Mouse (Mus musculus) liver, postnatal 0 days (tissue): ENCODE data around the gene Apba1. TPM values are rescaled to one million over a fixed set of nuclear protein-coding genes. Genes with fewer than 3 reads are reported as not detected.

Experiments
- ATAC-seq: fragments of 200-750 bp; cut with Nextera tagmentation; 2 replicates; pipeline ENCODE4 v1.8.0; 2017; ENCODE audit warnings: mild to moderate bottlenecking, moderate library complexity
- DNase-seq: peaks from one replicate; pipeline ENCODE4 v3.0.0-alpha.2; 2016
- H3K27ac ChIP-seq: fragments of 300-500 bp; sonication (generic); 2 replicates; pipeline ENCODE4 v1.5.1; 2014; ENCODE audit warnings: antibody characterized with exemption, moderate library complexity, mild to moderate bottlenecking, low read depth
- H3K27me3 ChIP-seq: fragments of 300-500 bp; sonication (generic); 2 replicates; pipeline ENCODE4 v1.6.1; 2014; ENCODE audit warnings: low read length, control low read depth, mixed read lengths; ENCODE audit not compliant: insufficient read depth
- H3K36me3 ChIP-seq: fragments of 300-500 bp; sonication (generic); replicated peaks from 2 replicates; pipeline ENCODE4 v1.6.1; 2014; ENCODE audit warnings: mild to moderate bottlenecking, control low read depth, low read length, moderate library complexity, mixed read lengths; ENCODE audit not compliant: insufficient read depth
- H3K4me1 ChIP-seq: fragments of 300-500 bp; sonication (generic); 2 replicates; pipeline ENCODE4 v1.6.1; 2014; ENCODE audit warnings: antibody characterized with exemption, mild to moderate bottlenecking, control low read depth; ENCODE audit not compliant: insufficient read depth
- H3K4me2 ChIP-seq: fragments of 300-500 bp; sonication (generic); 2 replicates; pipeline ENCODE4 v1.6.1; 2014; ENCODE audit warnings: low read depth, mild to moderate bottlenecking, low read length, moderate library complexity, mixed read lengths
- H3K4me3 ChIP-seq: fragments of 300-500 bp; sonication (generic); 2 replicates; pipeline ENCODE4 v1.5.1; 2014; ENCODE audit warnings: low read depth, low read length
- H3K9ac ChIP-seq: fragments of 300-500 bp; sonication (generic); replicated peaks from 2 replicates; pipeline ENCODE4 v1.6.1; 2014; ENCODE audit warnings: mild to moderate bottlenecking, moderate library complexity
- H3K9me3 ChIP-seq: fragments of 300-500 bp; sonication (generic); 2 replicates; pipeline ENCODE4 v1.6.1; 2016; ENCODE audit warnings: mild to moderate bottlenecking, control low read depth, low read length, mixed read lengths
- CTCF ChIP-seq: sonication (generic); IDR thresholded peaks from 2 replicates; pipeline ENCODE4 v1.5.1; 2016; ENCODE audit warnings: antibody characterized with exemption, low read depth
- EP300 ChIP-seq: IDR thresholded peaks from 2 replicates; pipeline ENCODE4 v1.6.1; 2016; ENCODE audit warnings: antibody characterized with exemption, low read depth, mild to moderate bottlenecking
- WGBS: fragments of 180-500 bp; shearing (Covaris S2); extraction: QIAGEN DNeasy Blood & Tissue Kit; methylation state at CpG from one replicate; pipeline ENCODE4 v1.1.7; 2014; ENCODE audit not compliant: insufficient replicate concordance; 5-methylcytosine and 5-hydroxymethylcytosine counted together
- polyA plus RNA-seq: library from polyadenylated mRNA; unstranded; fragments of >200 nt; fragmentation: Nextera tagmentation; extraction: Ambion mirVana; gene quantifications from 2 replicates; pipeline ENCODE4 v1.2.1, GENCODE M21; 2015

The Apba1 gene
- polyA plus RNA-seq, 1 experiment from 2014 or later = 0.07 TPM

DNA sequence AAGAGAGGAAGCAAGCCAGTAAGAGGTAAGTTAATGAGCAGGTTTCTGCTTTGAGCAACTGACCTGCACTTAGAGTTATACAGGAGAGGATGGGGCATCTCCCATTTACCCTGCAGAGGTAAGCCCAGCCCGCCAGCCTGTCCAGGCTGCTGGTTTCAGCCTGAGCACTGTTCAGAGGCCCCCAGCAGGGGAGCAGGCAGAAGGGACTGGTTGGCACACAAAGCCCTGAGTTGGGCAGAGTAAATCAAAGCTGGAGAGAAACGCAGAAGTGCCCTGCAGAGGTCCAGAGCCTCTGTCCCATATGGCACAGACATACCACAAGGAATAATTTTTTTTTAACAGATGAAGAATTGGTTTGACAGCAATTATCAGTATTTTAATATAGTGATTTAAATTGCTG lies 5.4 kb downstream of the Apba1 start:
- H3K27ac ChIP-seq = no peak overlapping the region
- H3K4me2 ChIP-seq = no peak overlapping the region
- DNase-seq = no peak
- no peak for TF ChIP-seq EP300
- no peak for TF ChIP-seq CTCF
- ATAC-seq = no peak
- no peaks in the 10 kb centered on the region for H3K9me3 ChIP-seq
- no peak overlapping the region for H3K9ac ChIP-seq
- H3K36me3 ChIP-seq = no peaks in the 10 kb centered on the region
- H3K27me3 ChIP-seq = peaks cover 13% of the 10 kb centered on the region
- H3K4me1 ChIP-seq = 0 out of 2 replicates have a peak, but pooled peaks cover 2% of the 10 kb centered on the region
- 55% methylated on average over 2 of the region's 2 CpGs for WGBS
- H3K4me3 ChIP-seq = no peak overlapping the region

DNA sequence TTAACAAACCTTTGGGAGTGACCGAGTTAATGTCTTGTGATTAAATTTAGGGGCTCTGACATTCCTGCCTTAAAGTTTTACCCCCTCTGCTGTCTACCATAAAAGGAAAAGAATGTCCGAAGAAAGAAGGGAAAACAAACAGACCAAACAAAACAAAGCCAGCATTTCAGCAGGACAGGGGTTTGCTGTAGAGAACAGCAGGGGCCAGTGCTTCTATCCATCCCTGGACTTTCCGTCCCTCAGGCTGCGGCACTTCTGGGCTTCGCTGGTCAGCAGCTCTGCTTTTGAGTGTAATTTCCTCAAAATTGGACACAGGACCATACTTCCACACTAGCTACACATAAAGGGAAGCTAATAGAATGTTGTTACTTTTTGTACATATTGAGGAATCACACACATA lies 10.2 kb downstream of the Apba1 start:
- ATAC-seq = no peak
- WGBS = 62% methylated on average over 5 of the region's 5 CpGs
- H3K4me1 ChIP-seq = no peaks in the 10 kb centered on the region
- no peak overlapping the region for H3K9ac ChIP-seq
- no peaks in the 10 kb centered on the region for H3K9me3 ChIP-seq
- no peaks in the 10 kb centered on the region for H3K36me3 ChIP-seq
- no peak overlapping the region for H3K4me2 ChIP-seq
- H3K27me3 ChIP-seq = no peaks in the 10 kb centered on the region
- H3K4me3 ChIP-seq = no peak overlapping the region
- DNase-seq = no peak
- TF ChIP-seq EP300 (no peak), CTCF (no peak)
- H3K27ac ChIP-seq = no peak overlapping the region

DNA sequence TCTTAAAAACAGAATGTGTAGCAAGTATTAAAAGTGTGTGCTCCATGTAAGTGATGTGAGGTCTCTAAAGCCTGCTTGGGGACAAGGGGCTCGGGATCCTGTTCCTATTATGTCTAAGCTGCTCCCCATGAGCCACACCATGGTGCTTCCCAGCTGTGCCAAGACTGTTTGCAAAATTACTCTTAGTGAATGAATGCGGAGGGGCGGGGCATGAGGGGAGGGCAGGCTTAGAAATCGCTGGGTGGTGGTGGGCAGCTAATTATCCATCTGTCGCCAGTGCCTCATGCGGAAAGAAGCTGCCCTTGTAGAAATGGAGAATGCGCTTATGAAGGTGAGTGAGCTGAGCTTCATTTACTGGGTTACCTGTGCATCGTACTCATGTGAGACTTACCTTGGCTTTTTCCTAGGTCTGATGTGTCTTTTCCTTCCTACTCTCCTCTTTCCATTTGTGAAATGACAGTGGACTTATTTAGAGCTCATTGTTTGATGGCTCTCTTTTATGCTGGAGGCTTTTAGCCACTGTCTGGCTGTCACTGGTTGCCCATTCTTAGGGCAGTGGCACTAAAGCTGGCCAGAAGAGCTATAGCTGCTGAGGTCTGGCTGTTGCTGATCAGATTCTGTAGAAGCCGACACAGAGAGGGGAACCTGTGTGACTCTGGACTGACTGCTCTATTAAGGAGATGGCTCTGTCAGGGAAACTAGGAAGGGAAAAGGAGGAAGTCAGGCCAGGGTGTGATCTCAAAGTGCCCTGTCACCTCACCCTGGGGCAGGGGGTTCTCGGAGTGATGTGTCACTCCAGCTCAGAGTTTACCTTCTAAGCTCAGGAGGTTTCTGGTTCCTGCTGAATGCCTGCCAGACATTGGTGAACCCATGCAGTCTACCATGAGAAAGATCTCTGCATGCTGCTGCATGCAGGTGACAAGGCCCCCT lies 12.1 kb downstream of the Apba1 start:
- Histone ChIP-seq H3K4me2 (no peak overlapping the region), H3K9me3 (no peaks in the 10 kb centered on the region), H3K27me3 (no peaks in the 10 kb centered on the region), H3K9ac (no peak overlapping the region), H3K4me1 (no peaks in the 10 kb centered on the region), H3K36me3 (no peaks in the 10 kb centered on the region), H3K27ac (no peak overlapping the region), H3K4me3 (no peak overlapping the region)
- ATAC-seq = no peak
- DNase-seq = no peak
- WGBS = 64% methylated on average over 10 of the region's 10 CpGs
- TF ChIP-seq CTCF (no peak), EP300 (no peak)

DNA sequence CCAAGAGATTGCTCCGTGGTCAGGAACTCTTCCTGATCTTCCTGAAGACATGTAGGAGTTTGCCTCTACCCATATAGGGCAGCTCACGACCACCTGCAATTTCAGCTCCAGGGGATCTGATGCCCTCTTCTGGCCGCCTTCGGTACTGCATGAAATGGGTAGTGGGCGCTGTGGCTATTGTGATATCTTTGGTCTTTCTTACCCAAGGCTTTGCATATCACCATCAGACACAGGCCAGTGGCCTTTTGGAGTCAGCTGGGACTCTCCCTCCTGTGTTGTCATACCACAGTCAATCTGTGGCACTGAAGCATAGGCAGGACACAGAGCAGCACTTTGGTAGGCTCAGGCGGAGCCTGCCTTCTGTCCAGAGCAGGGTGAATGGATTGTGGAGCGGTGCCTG lies 13.3 kb downstream of the Apba1 start:
- no peaks in the 10 kb centered on the region for H3K4me1 ChIP-seq
- TF ChIP-seq EP300 (no peak), CTCF (peak; percentile 67)
- WGBS = 70% methylated on average over 7 of the region's 7 CpGs
- H3K9ac ChIP-seq = no peak overlapping the region
- no peaks in the 10 kb centered on the region for H3K27me3 ChIP-seq
- H3K9me3 ChIP-seq = no peaks in the 10 kb centered on the region
- no peak for ATAC-seq
- no peaks in the 10 kb centered on the region for H3K36me3 ChIP-seq
- H3K27ac ChIP-seq = no peak overlapping the region
- no peak overlapping the region for H3K4me2 ChIP-seq
- H3K4me3 ChIP-seq = no peak overlapping the region
- peak; percentile 32 for DNase-seq

DNA sequence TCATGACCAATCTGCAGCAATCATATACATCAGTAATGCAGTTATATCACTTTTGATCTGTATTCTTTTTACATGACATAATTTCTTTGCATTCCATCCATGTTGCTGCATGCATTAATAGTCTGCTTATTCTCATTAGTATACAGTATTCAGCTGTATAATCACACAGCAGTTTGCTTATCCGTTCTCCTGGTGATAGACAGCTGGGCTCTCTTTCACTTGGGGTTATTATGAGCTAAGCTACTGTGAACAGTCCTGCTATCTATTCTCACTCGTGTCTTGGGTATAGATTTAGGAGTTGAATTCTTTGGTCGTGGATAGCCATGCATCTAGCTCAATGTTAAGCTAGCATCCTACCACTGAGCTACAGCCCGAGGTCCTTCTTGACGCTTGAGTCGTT lies 16.7 kb downstream of the Apba1 start:
- 75% methylated on average over 6 of the region's 6 CpGs for WGBS
- Histone ChIP-seq H3K9me3 (no peaks in the 10 kb centered on the region), H3K4me3 (no peak overlapping the region), H3K27ac (no peak overlapping the region), H3K4me2 (no peak overlapping the region), H3K36me3 (no peaks in the 10 kb centered on the region), H3K27me3 (no peaks in the 10 kb centered on the region), H3K4me1 (no peaks in the 10 kb centered on the region), H3K9ac (no peak overlapping the region)
- DNase-seq (no peak), ATAC-seq (no peak)
- no peak for TF ChIP-seq CTCF
- no peak for TF ChIP-seq EP300

DNA sequence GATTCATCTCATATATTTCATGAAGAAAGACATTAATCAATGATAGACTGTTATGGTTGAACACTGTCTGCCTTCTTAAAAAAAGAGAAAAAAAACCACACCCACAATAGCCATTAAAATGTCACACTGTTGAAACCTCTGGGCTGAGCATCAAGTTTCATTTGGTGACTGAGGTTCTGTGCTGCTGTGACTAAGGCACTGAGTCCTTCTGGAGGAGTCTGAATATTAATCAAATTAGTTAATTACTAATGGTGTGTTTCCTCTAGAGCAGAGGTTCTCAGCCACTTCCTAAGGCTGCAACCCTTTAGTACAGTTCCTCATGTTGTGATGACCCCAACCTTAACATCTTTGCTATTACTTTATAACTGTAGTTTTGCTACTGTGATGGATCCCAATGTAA lies 20.4 kb downstream of the Apba1 start:
- H3K27ac ChIP-seq = no peak overlapping the region
- ATAC-seq = no peak
- no peaks in the 10 kb centered on the region for H3K27me3 ChIP-seq
- H3K9me3 ChIP-seq = no peaks in the 10 kb centered on the region
- H3K4me2 ChIP-seq = no peak overlapping the region
- TF ChIP-seq EP300 (no peak), CTCF (no peak)
- H3K4me3 ChIP-seq = no peak overlapping the region
- no peaks in the 10 kb centered on the region for H3K4me1 ChIP-seq
- no peak overlapping the region for H3K9ac ChIP-seq
- DNase-seq = no peak
- H3K36me3 ChIP-seq = no peaks in the 10 kb centered on the region
